ENCODE assay signal across 23 mouse cellular contexts in genomic region chr15:77172414-77172813, GRCm38 (mm10).
DNase-seq lines count a peak whose midpoint lies in the region; ATAC-seq and TF ChIP-seq lines count a peak whose summit lies in the region.
"Had no signal": no experiment of that assay in that cellular context is flagged by ENCODE, and none has a peak within 500 bp of the region (broad histone marks: within the 10 kb centered on the region; RNA-seq: fewer than 3 reads in every experiment).

No protein-coding gene starts in this region.

- TF ChIP-seq CTCF in brain, embryonic 14.5 days (IDR thresholded peaks at IDR 0.05; ENCODE audit: borderline replicate concordance, extremely low read depth, insufficient read depth, insufficient read length) = no peak

- peaks cover 26% of the 10 kb centered on the region for H3K4me1 ChIP-seq in heart, embryonic 15.5 days (replicated peaks)
- peaks cover 17% of the 10 kb centered on the region for H3K4me1 ChIP-seq in midbrain, embryonic 15.5 days
- H3K4me1 ChIP-seq: liver, embryonic 12.5 days had no signal

- H3K4me3 ChIP-seq in heart, embryonic 15.5 days = no peak overlapping the region
- no peak overlapping the region for H3K4me3 ChIP-seq in midbrain, embryonic 15.5 days
- H3K4me3 ChIP-seq: embryonic facial prominence, embryonic 12.5 days; heart, embryonic 10.5 days; kidney, embryonic 15.5 days; limb, embryonic 13.5 days; liver, embryonic 12.5 days had no signal

- no peaks in the 10 kb centered on the region for H3K36me3 ChIP-seq in heart, embryonic 15.5 days
- H3K36me3 ChIP-seq in midbrain, embryonic 15.5 days (replicated peaks) = no peaks in the 10 kb centered on the region
- H3K36me3 ChIP-seq: embryonic facial prominence, embryonic 12.5 days; kidney, embryonic 15.5 days; limb, embryonic 13.5 days; liver, embryonic 12.5 days had no signal

- ATAC-seq in heart, embryonic 15.5 days (replicated peaks; ENCODE audit: insufficient number of reproducible peaks, insufficient read depth, low FRiP score, low read depth) = no peak
- peak; percentile 50; the same call in 1 of the 2 replicates for ATAC-seq in midbrain, embryonic 15.5 days (replicated peaks)
- ATAC-seq: activated CD4-positive, CD25-positive, alpha-beta regulatory T cell, adult 4 months; liver, embryonic 12.5 days had no signal

- H3K9ac ChIP-seq in heart, embryonic 15.5 days = no peak overlapping the region
- H3K9ac ChIP-seq in midbrain, embryonic 15.5 days = no peak overlapping the region
- H3K9ac ChIP-seq: embryonic facial prominence, embryonic 12.5 days; kidney, embryonic 15.5 days; limb, embryonic 13.5 days; liver, embryonic 12.5 days had no signal

- H3K27me3 ChIP-seq in heart, embryonic 15.5 days = no peaks in the 10 kb centered on the region
- H3K27me3 ChIP-seq in midbrain, embryonic 15.5 days (replicated peaks) = no peaks in the 10 kb centered on the region
- H3K27me3 ChIP-seq: embryonic facial prominence, embryonic 12.5 days; kidney, embryonic 15.5 days; limb, embryonic 13.5 days; liver, embryonic 12.5 days had no signal

- H3K4me2 ChIP-seq in heart, embryonic 15.5 days = no peak overlapping the region
- no peak overlapping the region for H3K4me2 ChIP-seq in midbrain, embryonic 15.5 days
- H3K4me2 ChIP-seq: embryonic facial prominence, embryonic 12.5 days; kidney, embryonic 15.5 days; limb, embryonic 13.5 days; liver, embryonic 12.5 days had no signal

- 46% methylated on average over 3 of the region's 3 CpGs for whole genome bisulfite sequencing in heart, embryonic 15.5 days
- 28% methylated on average over 3 of the region's 3 CpGs for WGBS in midbrain, embryonic 15.5 days

- DNase-seq in heart, adult 18-20 months = no peak
- peak; percentile 40 for DNase-seq in MN1 (ENCODE audit: low spot score)
- peak; percentile 73 for DNase-seq in brain, embryonic 14.5 days (ENCODE audit: low read depth)
- no peak for DNase-seq in layer of hippocampus, postnatal 36 days
- DNase-seq in lung, adult 18-20 months = no peak
- DNase-seq: adrenal gland, adult 8-10 months; cerebellum, adult 18-20 months; cerebellum, postnatal 14 days; heart, postnatal 10 days; kidney, adult 11 months; kidney, postnatal 36 days; lung, adult 2 months; lung, postnatal 14 days; right cerebral cortex, postnatal 14 days; spleen, adult 18-20 months had no signal

- no peak for TF ChIP-seq POLR2A in brain, embryonic 14.5 days (IDR thresholded peaks at IDR 0.05; ENCODE audit: borderline replicate concordance, extremely low read depth, insufficient read depth, insufficient read length, poor library complexity, severe bottlenecking)

- H3K9me3 ChIP-seq in heart, embryonic 15.5 days (replicated peaks) = no peaks in the 10 kb centered on the region
- no peaks in the 10 kb centered on the region for H3K9me3 ChIP-seq in midbrain, embryonic 15.5 days
- H3K9me3 ChIP-seq: embryonic facial prominence, embryonic 12.5 days; heart, embryonic 10.5 days; kidney, embryonic 15.5 days; limb, embryonic 13.5 days; liver, embryonic 12.5 days had no signal

- H3K27ac ChIP-seq in heart, embryonic 15.5 days = 0 out of 2 replicates have a peak overlapping the region, but pooled peaks have one; percentile 15
- peak overlapping the region; percentile 49 for H3K27ac ChIP-seq in midbrain, embryonic 15.5 days
- H3K27ac ChIP-seq: embryonic facial prominence, embryonic 12.5 days; heart, embryonic 10.5 days; kidney, embryonic 15.5 days; limb, embryonic 13.5 days; liver, embryonic 12.5 days had no signal

Comparison
In these comparisons a context has a peak if more than half of its experiments do, and no peak if none do; other contexts are left out.
1. DNase-seq: peak in MN1 (single experiment) and brain, embryonic 14.5 days (single experiment); none in heart, adult 18-20 months (0 of 2), layer of hippocampus, postnatal 36 days (0 of 2) and lung, adult 18-20 months (0 of 2).